Mouse (Mus musculus): Measurements from ENCODE around the gene Ms4a1.

GRCm38 (mm10) chr19:11234921-11235735 is 30.9 kb downstream of the Ms4a1 start:
- no peak for TF ChIP-seq POLR2A (IDR thresholded peaks at IDR 0.05; ENCODE audit: low read depth, low read length)
- TF ChIP-seq CTCF (IDR thresholded peaks at IDR 0.05; ENCODE audit: extremely low read depth, insufficient read depth, insufficient read length, insufficient replicate concordance): no peak
